Comparison of ENCODE assay signal across 9 mouse cellular contexts in the genomic region with DNA sequence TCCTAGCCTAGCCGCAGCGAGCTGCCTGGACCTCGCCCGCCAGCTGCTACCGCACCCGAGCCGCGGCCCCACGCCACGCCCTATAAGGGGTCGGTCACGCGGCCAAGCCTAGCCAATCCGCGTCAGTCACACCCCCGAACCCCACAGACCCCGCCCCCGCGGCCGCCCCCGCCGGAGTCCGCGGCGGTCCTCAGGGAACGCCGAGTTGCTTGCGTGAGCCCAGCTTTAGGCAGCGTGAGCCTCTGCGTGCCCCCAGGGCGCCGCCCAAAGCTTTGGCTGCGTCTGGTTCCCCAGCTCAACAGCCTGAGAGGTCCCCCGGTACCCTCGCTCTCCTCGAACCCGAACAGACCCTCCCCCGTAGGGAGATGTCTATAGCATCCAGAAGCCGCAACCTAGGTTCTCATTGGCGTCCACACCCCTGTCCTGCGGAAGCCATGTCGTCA. TPM values are rescaled to one million over a fixed set of nuclear protein-coding genes. Genes with fewer than 3 reads are reported as not detected.
DNase-seq lines count a peak whose midpoint lies in the region; ATAC-seq and TF ChIP-seq lines count a peak whose summit lies in the region.
"Had no signal": no experiment of that assay in that cellular context is flagged by ENCODE, and none has a peak within 500 bp of the region (broad histone marks: within the 10 kb centered on the region; RNA-seq: fewer than 3 reads in every experiment).

A gene (minus strand): TSS at position 38 of the 443 bp plus-strand sequence.

- in situ Hi-C loops in Patski (cut with MboI; ENCODE audit: low pct_unique_long_range_greater_than_20kb), result no loop called here

- no peak within 1 kb of the TSS for H3K27ac ChIP-seq in brown adipose tissue, adult 24 weeks (replicated peaks; ENCODE audit: low read depth, low read length)
- peak within 1 kb of the TSS; percentile 60 for H3K27ac ChIP-seq in forebrain, embryonic 10.5 days

- POLR2A ChIA-PET in Patski (lab: Charles Lee), result no interaction called here

- ATAC-seq in Patski, result peak; percentile 40
- peak; percentile 47; the same call in 1 of the 2 replicates for ATAC-seq in megakaryocyte, adult 5-6 weeks (ENCODE audit: poor library complexity, severe bottlenecking)
- no peak for ATAC-seq in activated CD4-positive, CD25-positive, alpha-beta regulatory T cell, adult 4 months

- intact Hi-C loops in heart, postnatal 10 days (cut with DNase I), result no loop called here

- H3K27me3 ChIP-seq in Patski, result peaks cover 46% of the 10 kb centered on the region
- peaks cover 35% of the 10 kb centered on the region for H3K27me3 ChIP-seq in forebrain, embryonic 10.5 days (ENCODE audit: poor library complexity, severe bottlenecking)

- H3K4me3 ChIP-seq in brown adipose tissue, adult 24 weeks (ENCODE audit: insufficient read depth, low read depth, low read length), result peak within 1 kb of the TSS; percentile 51
- peak within 1 kb of the TSS; percentile 69 for H3K4me3 ChIP-seq in forebrain, embryonic 10.5 days

- no peaks in the 10 kb centered on the region for H3K9me3 ChIP-seq in forebrain, embryonic 10.5 days

- H3K36me3 ChIP-seq in forebrain, embryonic 10.5 days (replicated peaks), result no peaks in the 10 kb centered on the region

- TF ChIP-seq CTCF in Patski (IDR thresholded peaks at IDR 0.05), result no peak

- H3K4me1 ChIP-seq in brown adipose tissue, adult 24 weeks (ENCODE audit: control insufficient read depth, insufficient read depth, insufficient read length, low read length), result peaks cover 5% of the 10 kb centered on the region
- H3K4me1 ChIP-seq in forebrain, embryonic 10.5 days, result peaks cover 19% of the 10 kb centered on the region

- no peak for DNase-seq in Patski (ENCODE audit: low read depth, low spot score)
- DNase-seq in forebrain, embryonic 10.5 days (ENCODE audit: extremely low spot score, low spot score), result peak; percentile 84
- peak; percentile 19 to 41 for DNase-seq in heart, postnatal 10 days
- peak; percentile 83 for DNase-seq in left cerebral cortex, adult 11 months (ENCODE audit: low spot score)
- peak; percentile 90 for DNase-seq in right cerebral cortex, postnatal 36 days (ENCODE audit: low spot score in 2 of 2)

- CTCF ChIA-PET in Patski (lab: Charles Lee), result no interaction called here

- under 1% methylated on average over 42 of the region's 42 CpGs for WGBS in forebrain, embryonic 10.5 days

RNA-seq across cellular contexts. Expression of the gene that starts here (rescaled TPM):
- 0.42 TPM for polyA plus RNA-seq in Patski (2021)
- not detected in 2 replicates for polyA plus RNA-seq in brown adipose tissue, adult 24 weeks (2012; ENCODE audit: insufficient read depth, insufficient read length, missing spikeins)
- 1.7 and 1.8 TPM in 2 replicates for polyA plus RNA-seq in forebrain, embryonic 10.5 days (2016; fragmentation: Nextera tagmentation; extraction: Ambion mirVana)
- under 1 TPM; 0.34 to 0.37 TPM for total RNA-seq in heart, postnatal 10 days (2021)
- 0.02 TPM in 1 of 2 replicates, not detected in the other for total RNA-seq in megakaryocyte, adult 5-6 weeks (2015)
- total RNA-seq in megakaryocyte, adult 5-6 weeks (2017), result not detected in 2 replicates
- under 1 TPM in 1 of 2 experiments, not detected in 1; 0.45 TPM for polyA plus RNA-seq in activated CD4-positive, CD25-positive, alpha-beta regulatory T cell, adult 4 months (2017; shearing (Covaris generic))
- total RNA-seq: hematopoietic stem cell, adult 5-6 weeks had no signal

Comparison
In these comparisons a context has a peak if more than half of its experiments do, and no peak if none do; other contexts are left out.
1. Peak in ATAC-seq in Patski; RNA of the gene not detected or under 1 TPM.
2. Peak in DNase-seq in heart, postnatal 10 days; RNA of the gene not detected or under 1 TPM.
3. Peak in ATAC-seq in megakaryocyte, adult 5-6 weeks; RNA of the gene not detected or under 1 TPM.